Mouse (Mus musculus): ENCODE measurements around the gene Cbfa2t2.

The Cbfa2t2 gene

GRCm38 (mm10) chr2:154538310-154538709 lies 102.0 kb downstream of the Cbfa2t2 start:
- DNase-seq (ENCODE audit: low spot score in 2 of 2): peak; percentile 34 to 50

GRCm38 (mm10) chr2:154538710-154539109 lies 102.4 kb downstream of the Cbfa2t2 start:
- DNase-seq (ENCODE audit: low spot score in 2 of 2): no peak

- peak in 1 of 2 experiments; percentile 28 for DNase-seq (ENCODE audit: low spot score in 2 of 2)
These were observed 103.4 kb downstream of the Cbfa2t2 start for GRCm38 (mm10) chr2:154539720-154540119.

- no peak for DNase-seq (ENCODE audit: low spot score in 2 of 2)
These were observed 105.3 kb downstream of the Cbfa2t2 start for GRCm38 (mm10) chr2:154541630-154542029.

DNA sequence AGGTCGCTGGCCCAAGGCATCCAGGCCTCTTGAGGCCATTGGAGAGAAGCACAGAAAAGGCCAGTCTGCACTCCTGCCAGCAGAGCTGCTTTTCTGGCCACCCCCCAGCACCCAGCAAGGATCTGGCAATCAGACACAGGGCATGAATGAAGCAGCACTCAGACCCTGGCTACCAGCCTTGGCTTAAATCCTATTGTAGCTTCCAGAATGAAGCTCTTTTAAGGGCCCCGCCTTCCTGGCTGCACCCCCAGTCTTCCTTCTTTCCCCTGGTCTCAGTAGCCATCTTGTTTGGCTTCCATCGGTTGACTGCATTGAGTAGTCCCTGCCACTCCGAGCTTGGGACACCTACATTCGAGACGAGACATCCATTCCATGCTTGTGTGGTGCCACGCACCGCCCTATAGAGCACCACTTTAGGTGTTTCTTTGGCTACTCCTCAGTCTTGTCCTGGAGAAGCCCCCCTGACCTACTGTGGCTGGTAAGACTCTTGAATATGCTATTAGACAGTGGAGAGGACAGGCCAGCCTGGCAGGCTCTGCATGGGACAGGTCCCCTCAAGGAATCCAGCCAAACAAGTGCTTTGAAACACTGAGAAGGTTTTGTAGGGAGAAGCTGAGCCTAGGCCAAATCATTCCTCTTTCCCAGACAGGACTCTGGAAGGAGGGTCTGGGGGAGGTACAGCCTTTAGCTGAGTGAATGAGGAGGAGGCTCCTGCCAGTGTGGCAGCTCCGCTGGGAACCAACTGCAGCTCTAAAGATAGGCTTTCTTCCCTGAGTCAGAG lies 107.5 kb downstream of the Cbfa2t2 start:
- DNase-seq (ENCODE audit: low spot score in 2 of 2): peak; percentile 74 to 80

- DNase-seq (ENCODE audit: low spot score in 2 of 2): no peak
These were observed 110.4 kb downstream of the Cbfa2t2 start, which contains the start of gene 1700003F12Rik for GRCm38 (mm10) chr2:154546711-154547110. 1700003F12Rik (plus strand) TSS chr2:154547085.

DNA sequence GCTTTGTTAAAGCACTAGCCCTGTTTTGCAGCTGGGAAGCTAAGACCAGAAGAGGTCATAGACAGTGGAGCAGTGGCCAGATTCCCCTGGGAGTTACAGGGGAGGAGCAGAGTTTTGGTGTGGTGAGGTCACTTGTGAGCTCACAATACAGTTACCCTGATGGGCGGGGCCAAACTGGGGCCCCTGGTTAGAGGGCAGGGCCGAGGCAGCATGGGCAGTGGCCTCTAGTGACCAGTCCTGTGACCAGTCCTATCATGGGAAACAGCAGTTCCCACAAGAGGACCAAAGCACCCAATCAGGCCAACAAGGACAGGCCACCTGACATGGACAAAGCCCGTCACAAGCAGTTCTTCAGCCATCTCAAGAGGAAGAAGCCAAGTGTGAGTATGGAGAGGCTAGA lies 112.4 kb downstream of the Cbfa2t2 start:
- peak in 1 of 2 experiments; percentile 46 for DNase-seq (ENCODE audit: low spot score in 2 of 2)

DNA sequence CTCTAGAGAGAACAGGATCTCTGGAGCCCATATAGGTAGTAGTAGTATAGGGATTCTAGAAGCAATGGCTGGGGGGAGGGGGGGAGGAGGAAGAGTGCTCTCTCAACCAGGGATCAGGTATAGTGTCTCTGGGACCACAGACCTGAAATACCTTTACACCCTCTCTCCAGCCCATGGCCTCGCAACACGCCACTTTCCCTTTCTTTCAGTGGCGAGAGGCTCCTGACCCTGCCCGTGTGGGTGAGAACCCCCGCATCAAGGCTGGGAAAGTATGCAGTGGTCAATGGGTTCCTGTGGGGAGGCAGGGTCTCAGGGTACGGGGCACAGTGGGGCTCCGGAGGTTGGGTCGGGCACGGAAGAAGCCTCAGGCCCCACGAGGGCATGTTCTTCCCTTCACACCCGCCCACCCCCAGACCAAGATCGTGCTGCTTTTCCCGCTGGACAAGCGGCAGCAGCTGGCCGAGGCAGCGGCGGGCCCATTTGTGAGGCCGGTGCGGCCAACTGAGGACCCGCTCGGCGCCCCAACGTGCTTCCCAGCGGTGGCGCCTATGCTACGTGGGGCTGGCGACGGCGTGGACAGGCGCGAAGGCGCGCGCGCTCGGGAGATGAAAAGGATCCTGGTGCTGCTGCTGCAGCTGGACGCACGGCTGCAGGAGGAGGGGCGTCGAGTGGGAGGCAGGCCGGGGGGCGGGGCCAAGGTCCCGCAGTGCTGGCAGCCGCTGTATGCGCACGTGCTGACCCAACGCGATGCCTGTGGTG lies 113.0 kb downstream of the Cbfa2t2 start:
- peak in 1 of 2 experiments; percentile 30 for DNase-seq (ENCODE audit: low spot score in 2 of 2)

- no peak for DNase-seq (ENCODE audit: low spot score in 2 of 2)
These were observed 113.6 kb downstream of the Cbfa2t2 start for GRCm38 (mm10) chr2:154549886-154550189.

DNA sequence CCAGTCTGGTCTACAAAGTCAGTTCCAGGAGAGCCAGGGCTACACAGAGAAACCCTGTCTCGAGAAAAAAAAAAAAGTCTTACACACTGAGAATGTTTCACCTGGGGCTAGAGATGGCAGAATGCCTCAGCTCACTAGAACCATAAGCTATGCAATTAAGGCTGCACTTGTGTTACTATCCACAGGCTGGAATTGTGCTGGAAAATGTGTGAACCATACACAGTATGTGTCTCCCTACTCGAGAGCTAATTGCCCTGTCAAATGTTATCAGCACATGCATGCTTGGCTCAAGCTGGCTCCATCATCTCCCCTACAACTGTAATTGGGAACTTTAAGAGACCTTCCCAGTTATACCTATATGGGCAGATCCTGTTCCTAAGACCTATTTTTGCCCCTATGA lies 114.7 kb downstream of the Cbfa2t2 start:
- no peak for DNase-seq (ENCODE audit: low spot score in 2 of 2)

DNA sequence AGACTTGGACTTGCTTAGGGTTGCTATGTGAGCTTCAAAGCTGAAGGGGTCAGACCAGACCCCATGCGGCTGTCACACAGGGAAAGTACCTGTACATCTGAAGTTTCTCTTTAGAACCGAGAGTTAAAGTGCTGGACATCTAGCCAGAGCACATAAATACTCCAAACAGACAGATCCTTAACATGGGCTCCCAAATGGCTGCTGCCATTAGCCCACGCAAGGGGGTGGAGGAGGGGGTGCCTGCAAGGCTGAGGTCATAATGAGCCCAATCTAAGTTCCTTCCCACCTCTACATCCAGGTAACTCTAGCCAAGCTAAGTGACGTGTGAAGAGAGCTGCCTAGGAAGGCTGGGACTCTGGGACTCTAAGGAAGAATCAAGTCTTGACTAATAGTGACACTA lies 115.2 kb downstream of the Cbfa2t2 start, which contains the start of gene Actl10:
TSS of gene Actl10 (plus strand) at position 301 of the 400 bp plus-strand sequence.
- DNase-seq (ENCODE audit: low spot score in 2 of 2): no peak

- no peak for DNase-seq (ENCODE audit: low spot score in 2 of 2)
These were observed 115.6 kb downstream of the Cbfa2t2 start for GRCm38 (mm10) chr2:154551927-154552326.

DNA sequence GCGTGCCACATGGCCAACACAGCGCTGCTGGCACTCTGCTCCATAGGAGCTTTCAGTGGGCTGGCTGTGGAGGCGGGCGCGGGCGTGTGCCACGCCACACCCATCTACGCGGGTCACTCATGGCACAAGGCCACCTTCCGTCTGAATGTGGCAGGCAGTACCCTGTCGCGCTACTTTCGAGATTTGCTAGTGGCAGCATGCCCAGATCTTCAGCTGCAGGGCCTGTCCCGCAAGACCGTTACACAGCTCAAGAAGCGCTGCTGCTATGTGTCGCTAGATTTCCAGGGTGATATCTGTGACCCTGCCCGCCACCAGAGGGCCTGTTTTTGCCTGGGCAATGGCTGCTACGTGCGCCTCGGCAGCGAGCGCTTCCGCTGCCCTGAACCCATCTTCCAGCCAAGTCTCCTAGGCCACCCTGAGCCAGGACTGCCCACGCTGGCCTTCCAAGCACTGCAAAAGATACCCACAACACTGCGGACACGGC lies 116.2 kb downstream of the Cbfa2t2 start:
- DNase-seq (ENCODE audit: low spot score in 2 of 2): peak; percentile 35 to 51

GRCm38 (mm10) chr2:154555235-154555634 lies 119.0 kb downstream of the Cbfa2t2 start:
- DNase-seq (ENCODE audit: low spot score in 2 of 2): no peak

DNA sequence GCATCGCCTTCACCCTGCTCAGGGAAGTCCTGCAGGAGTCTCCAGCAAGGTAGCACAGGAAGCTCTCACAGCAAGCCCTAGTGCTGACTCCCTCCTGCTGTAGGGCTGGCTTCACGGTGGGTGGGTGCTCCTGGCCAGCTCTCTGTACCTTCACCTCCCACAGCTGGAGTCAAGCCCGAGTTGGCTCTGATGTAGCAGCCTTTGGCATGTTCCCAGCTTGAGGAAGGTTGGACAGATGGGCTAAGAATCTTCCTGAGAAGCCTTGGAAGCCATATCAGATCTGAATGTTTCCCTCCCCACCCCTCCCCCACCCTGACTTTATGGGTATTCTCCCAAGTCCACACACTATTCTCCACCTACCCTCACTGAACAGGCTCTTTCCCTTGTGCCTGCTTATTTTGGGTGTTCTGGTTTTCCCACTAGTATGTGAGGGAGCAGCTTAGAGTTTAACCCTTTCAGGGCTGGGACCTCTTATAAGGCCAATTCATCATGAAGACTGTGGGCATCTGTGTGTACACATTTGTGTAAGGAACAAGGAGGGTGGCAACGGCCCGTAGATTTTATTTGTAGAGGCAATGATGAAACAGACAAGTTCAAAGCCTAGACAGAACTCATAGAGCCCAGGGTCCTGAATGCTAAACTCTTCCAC lies 121.0 kb downstream of the Cbfa2t2 start:
- no peak for DNase-seq (ENCODE audit: low spot score in 2 of 2)

GRCm38 (mm10) chr2:154558264-154559039 lies 122.2 kb downstream of the Cbfa2t2 start, which contains the start of gene Necab3:
Necab3 (minus strand) TSS chr2:154558890.
- no peak for DNase-seq (ENCODE audit: low spot score in 2 of 2)

- no peak for DNase-seq (ENCODE audit: low spot score in 2 of 2)
These were observed 127.4 kb downstream of the Cbfa2t2 start for GRCm38 (mm10) chr2:154563612-154564170.

GRCm38 (mm10) chr2:154565562-154565961 lies 129.3 kb downstream of the Cbfa2t2 start:
- DNase-seq (ENCODE audit: low spot score in 2 of 2): no peak

GRCm38 (mm10) chr2:154566641-154567040 lies 130.4 kb downstream of the Cbfa2t2 start:
- no peak for DNase-seq (ENCODE audit: low spot score in 2 of 2)

DNA sequence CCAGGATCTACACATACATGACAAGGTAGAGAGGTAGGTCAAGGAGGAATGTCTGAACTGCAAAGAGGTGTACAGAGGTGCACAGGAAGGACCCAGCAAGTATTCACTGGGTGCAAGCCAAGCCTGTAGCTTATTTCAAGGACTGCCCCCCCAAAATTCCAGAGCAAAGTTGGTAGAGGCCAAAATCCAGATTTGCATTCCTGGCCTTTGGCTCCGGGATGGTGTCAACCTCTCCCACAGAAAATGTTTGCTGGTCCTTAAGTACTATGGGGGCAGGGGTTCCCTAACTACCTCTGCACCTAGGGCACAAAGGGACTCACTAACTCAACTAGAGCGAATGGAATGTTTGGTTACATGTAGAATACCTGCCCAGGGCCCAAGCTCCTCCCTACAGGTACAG lies 131.5 kb downstream of the Cbfa2t2 start:
- no peak for DNase-seq (ENCODE audit: low spot score in 2 of 2)

All from heart, adult 9 months (tissue).